Mouse (Mus musculus) myocyte (in vitro differentiated cells): ENCODE data around the gene Cfdp1.

Source experiments
- MAX ChIP-seq: IDR thresholded peaks from one replicate; pipeline ENCODE4 v1.6.1; 2011; ENCODE audit warnings: low read depth, mild to moderate bottlenecking, control low read depth
- MYOG ChIP-seq, 3 experiments: IDR thresholded peaks; one replicate each; pipeline ENCODE4 v1.6.1; 2011; ENCODE audit warnings: control low read depth in 2 of 3, low read depth in 2 of 3, mild to moderate bottlenecking in 2 of 3; ENCODE audit not compliant: insufficient read length in 2 of 3, control insufficient read depth in 1 of 3, insufficient read depth in 1 of 3
- SRF ChIP-seq: IDR thresholded peaks from one replicate; pipeline ENCODE4 v1.6.1; 2011; ENCODE audit warnings: low read depth; ENCODE audit not compliant: control insufficient read depth, insufficient read length
- TCF3 ChIP-seq: IDR thresholded peaks from one replicate; pipeline ENCODE4 v1.6.1; 2011; ENCODE audit warnings: low read depth, control low read depth; ENCODE audit not compliant: insufficient read length
- USF1 ChIP-seq: IDR thresholded peaks from one replicate; pipeline ENCODE4 v1.6.1; 2011; ENCODE audit warnings: low read depth, mild to moderate bottlenecking, control low read depth, moderate library complexity

DNA sequence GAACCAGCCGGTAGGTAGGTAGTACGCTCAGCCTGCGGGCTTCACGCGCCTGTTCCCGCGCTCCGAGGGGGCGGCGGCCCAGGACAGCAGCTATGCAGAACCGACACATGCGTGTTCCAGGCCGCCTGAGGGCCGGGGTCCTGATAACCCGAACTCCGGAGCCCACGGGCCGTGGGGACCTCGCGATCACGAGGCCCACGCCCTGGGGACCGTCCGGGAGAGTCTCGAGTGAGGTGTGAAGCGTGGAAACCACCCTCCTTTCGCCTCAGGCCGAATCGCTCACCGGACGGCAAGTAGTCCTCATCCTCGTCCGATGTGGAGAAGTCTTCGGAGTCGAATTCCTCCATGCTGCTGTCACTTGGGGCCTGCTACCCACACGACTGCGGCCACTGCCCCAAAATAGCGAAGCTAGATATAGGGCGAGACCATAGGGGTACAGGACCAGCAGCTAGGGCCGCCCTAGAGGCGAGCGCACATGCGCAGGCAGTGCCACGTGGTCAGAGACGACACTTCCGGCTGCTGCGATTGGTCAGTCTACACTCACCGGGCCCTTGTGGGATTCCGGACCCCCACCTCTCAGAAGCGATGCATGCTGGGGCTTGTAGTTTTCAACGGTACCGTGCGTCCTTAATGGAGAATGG is at the start of gene Cfdp1:
- TF ChIP-seq MYOG (IDR thresholded peaks at IDR 0.05; ENCODE audit: control insufficient read depth in 1 of 3, insufficient read depth in 1 of 3, insufficient read length in 2 of 3, low read depth in 2 of 3), result no peak
- TF ChIP-seq TCF3, result no peak
- TF ChIP-seq MAX, result no peak
- peak; percentile 98 for TF ChIP-seq USF1
- TF ChIP-seq SRF, result peak; percentile 42
